Mouse (Mus musculus) forebrain, embryonic 16.5 days (tissue): ENCODE measurements around the gene Evpl. TPM values are rescaled to one million over a fixed set of nuclear protein-coding genes. Genes with fewer than 3 reads are reported as not detected.

Experiments
- ATAC-seq: fragments of 200-750 bp; cut with Nextera tagmentation; 2 replicates; pipeline ENCODE4 v1.8.0; 2017; ENCODE audit warnings: mild to moderate bottlenecking, moderate library complexity
- H3K27ac ChIP-seq: fragments of 300-500 bp; sonication (generic); 2 replicates; pipeline ENCODE4 v1.5.1; 2014; ENCODE audit warnings: low read length, control low read depth
- H3K27me3 ChIP-seq: fragments of 300-500 bp; sonication (generic); replicated peaks from 2 replicates; pipeline ENCODE4 v1.6.1; 2014; ENCODE audit warnings: low read length; ENCODE audit not compliant: control insufficient read depth, insufficient read depth
- H3K36me3 ChIP-seq: fragments of 300-500 bp; sonication (generic); 2 replicates; pipeline ENCODE4 v1.6.1; 2014; ENCODE audit not compliant: control insufficient read depth, insufficient read depth
- H3K4me1 ChIP-seq: fragments of 300-500 bp; sonication (generic); replicated peaks from 2 replicates; pipeline ENCODE4 v1.6.1; 2014; ENCODE audit warnings: low read length; ENCODE audit not compliant: control insufficient read depth, insufficient read depth
- H3K4me2 ChIP-seq: fragments of 300-500 bp; sonication (generic); 2 replicates; pipeline ENCODE4 v1.6.1; 2014; ENCODE audit warnings: mild to moderate bottlenecking, low read length, control low read depth
- H3K4me3 ChIP-seq: fragments of 300-500 bp; sonication (generic); replicated peaks from 2 replicates; pipeline ENCODE4 v1.5.1; 2014; ENCODE audit warnings: mild to moderate bottlenecking, low read length, control low read depth
- H3K9ac ChIP-seq: fragments of 300-500 bp; sonication (generic); replicated peaks from 2 replicates; pipeline ENCODE4 v1.6.1; 2014; ENCODE audit warnings: low read depth, low read length, control low read depth
- H3K9me3 ChIP-seq: fragments of 300-500 bp; sonication (generic); 2 replicates; pipeline ENCODE4 v1.6.1; 2016; ENCODE audit warnings: low read length; ENCODE audit not compliant: control insufficient read depth
- WGBS: fragments of 180-500 bp; shearing (Covaris S2); extraction: QIAGEN DNeasy Blood & Tissue Kit; methylation state at CpG from one replicate; pipeline ENCODE4 v1.1.7; 2014; 5-methylcytosine and 5-hydroxymethylcytosine counted together
- polyA plus RNA-seq: library from polyadenylated mRNA; unstranded; fragments of >200 nt; fragmentation: Nextera tagmentation; extraction: Ambion mirVana; gene quantifications from 2 replicates; pipeline ENCODE4 v1.2.1, GENCODE M21; 2015

Gene Evpl
- polyA plus RNA-seq, 1 experiment from 2014 or later, result 0.39 TPM

DNA sequence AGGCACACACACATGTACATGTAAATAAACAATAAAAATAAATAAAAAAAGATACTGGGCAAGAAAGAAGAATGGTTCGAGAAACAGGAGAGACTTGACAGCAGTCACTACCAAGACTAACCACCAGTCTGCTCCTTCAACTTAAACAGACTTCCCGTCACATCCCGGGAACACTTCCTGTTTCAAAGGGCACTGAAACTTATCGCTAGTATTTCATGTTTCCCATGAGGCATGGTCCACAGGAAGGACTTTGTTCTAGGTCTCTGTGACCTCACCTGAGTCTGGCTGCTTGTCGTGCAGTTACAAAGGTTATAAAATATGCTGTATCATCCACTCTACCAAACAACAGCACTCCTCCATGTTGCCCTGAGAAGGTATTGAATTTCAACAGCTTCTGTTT lies 42.6 kb downstream of the Evpl start:
- Histone ChIP-seq H3K27ac (no peak overlapping the region), H3K36me3 (peaks cover 11% of the 10 kb centered on the region), H3K9ac (no peak overlapping the region), H3K9me3 (no peaks in the 10 kb centered on the region), H3K4me3 (no peak overlapping the region), H3K4me2 (no peak overlapping the region), H3K4me1 (peaks cover 13% of the 10 kb centered on the region), H3K27me3 (no peaks in the 10 kb centered on the region)
- WGBS, result 86% methylated on average over 5 of the region's 5 CpGs
- ATAC-seq, result no peak

DNA sequence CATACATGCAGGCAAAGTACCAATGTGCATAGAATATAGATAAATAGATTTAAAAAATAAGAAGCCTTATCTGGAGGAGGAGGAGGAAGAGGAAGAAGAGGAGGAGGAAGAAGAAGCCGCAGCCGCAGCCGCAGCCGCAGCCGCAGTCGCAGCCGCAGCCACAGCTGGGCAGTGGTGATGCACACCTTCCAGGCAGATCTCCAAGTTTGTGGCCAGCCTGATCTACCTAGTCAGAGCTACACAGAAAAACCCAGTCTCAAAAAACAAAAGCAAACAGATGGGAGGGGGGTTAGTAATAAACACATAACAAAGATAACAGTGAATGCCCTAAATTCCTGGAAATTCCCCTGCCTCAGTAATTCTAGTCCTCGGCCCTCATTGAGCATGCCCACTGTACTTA lies 43.3 kb downstream of the Evpl start:
- Histone ChIP-seq H3K4me1 (peaks cover 12% of the 10 kb centered on the region), H3K9me3 (no peaks in the 10 kb centered on the region), H3K4me3 (no peak overlapping the region), H3K27me3 (no peaks in the 10 kb centered on the region), H3K27ac (no peak overlapping the region), H3K36me3 (peaks cover 11% of the 10 kb centered on the region), H3K9ac (no peak overlapping the region), H3K4me2 (no peak overlapping the region)
- no peak for ATAC-seq
- 97% methylated on average over 8 of the region's 8 CpGs for WGBS

DNA sequence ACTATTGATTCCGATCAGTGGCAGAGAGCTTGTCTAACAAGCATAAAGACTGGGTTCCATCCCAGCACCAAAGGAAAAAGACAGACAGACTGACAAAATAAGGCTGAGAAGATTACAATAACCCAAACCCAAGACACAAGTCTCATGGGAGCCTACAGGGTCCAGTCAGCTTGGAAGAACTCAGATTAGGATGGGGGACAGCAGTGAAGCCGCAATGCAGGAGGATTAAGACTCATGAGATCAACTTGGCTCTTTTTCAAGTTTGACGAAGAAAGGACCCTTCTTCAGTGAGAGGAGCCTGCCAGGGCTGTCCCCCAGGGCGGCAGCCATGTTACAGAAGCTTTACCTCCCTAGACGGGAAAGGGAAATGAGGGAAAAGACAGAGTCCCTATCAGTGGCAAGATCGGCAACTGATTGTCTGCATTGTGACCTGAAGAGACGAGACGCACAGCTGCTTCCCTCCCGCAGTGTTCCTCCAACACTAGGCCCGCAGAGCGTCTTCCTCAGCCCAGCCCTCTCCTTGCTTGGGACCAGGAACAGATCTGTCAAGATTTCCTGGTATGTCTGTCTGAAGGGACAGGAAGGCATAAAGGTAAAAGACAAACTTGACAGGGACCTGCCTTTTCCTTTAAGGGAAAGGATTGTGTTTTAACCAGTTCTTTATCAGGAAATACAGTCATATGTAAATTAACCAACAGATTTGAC lies 50.5 kb downstream of the Evpl start:
- Histone ChIP-seq H3K4me2 (no peak overlapping the region), H3K36me3 (peaks cover 11% of the 10 kb centered on the region), H3K27me3 (no peaks in the 10 kb centered on the region), H3K4me1 (peaks cover 9% of the 10 kb centered on the region), H3K27ac (no peak overlapping the region), H3K4me3 (no peak overlapping the region), H3K9ac (no peak overlapping the region; the same call in 1 of the 2 replicates), H3K9me3 (no peaks in the 10 kb centered on the region)
- ATAC-seq, result no peak
- WGBS, result 37% methylated on average over 11 of the region's 11 CpGs

DNA sequence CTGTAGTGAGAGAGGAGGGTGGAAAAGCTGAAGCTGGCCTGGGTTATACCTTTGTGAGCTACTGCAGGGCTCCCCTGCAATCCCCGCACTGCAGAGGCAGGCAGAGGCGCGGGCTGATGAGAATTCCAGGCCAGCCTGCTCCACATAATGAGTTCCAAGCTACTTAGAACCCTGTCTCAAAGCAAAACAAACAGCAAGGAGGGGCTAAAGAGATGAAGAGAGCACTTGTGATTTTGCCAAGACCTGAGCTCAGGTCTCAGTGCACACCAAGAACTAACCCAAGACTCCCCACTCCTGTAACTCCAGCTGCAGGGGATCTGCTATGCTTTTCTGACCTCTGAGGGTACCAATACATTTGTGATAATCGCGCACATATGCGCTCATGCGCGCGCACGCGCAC lies 51.5 kb downstream of the Evpl start:
- no peaks in the 10 kb centered on the region for H3K9me3 ChIP-seq
- H3K4me1 ChIP-seq, result peaks cover 9% of the 10 kb centered on the region
- no peak overlapping the region for H3K4me3 ChIP-seq
- no peaks in the 10 kb centered on the region for H3K27me3 ChIP-seq
- no peak for ATAC-seq
- H3K9ac ChIP-seq, result no peak overlapping the region
- H3K36me3 ChIP-seq, result peaks cover 10% of the 10 kb centered on the region
- no peak overlapping the region for H3K27ac ChIP-seq
- H3K4me2 ChIP-seq, result no peak overlapping the region
- WGBS, result 85% methylated on average over 11 of the region's 11 CpGs

DNA sequence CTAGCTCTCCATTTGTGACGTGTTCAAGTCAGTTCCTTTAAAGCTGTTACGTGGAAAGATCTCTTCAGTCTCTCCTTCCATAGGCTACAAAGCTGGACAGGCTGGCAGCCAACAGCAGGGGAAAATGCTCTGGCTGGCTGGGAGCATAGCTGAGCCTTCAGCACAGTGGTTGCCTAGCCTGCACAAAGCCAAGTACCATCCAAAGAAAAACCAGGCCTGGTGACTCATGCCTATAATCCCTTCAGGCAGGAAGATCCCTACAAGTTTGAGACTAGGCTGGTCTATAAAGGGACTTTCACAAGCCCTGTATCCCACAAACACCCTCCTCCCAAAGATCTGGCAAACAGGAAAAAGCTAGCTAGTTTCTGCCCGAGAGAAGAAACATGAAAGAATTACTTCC lies 52.0 kb downstream of the Evpl start:
- H3K9me3 ChIP-seq, result no peaks in the 10 kb centered on the region
- H3K9ac ChIP-seq, result no peak overlapping the region
- no peak overlapping the region for H3K27ac ChIP-seq
- 71% methylated on average over 3 of the region's 3 CpGs for WGBS
- peaks cover 9% of the 10 kb centered on the region for H3K4me1 ChIP-seq
- no peak for ATAC-seq
- H3K4me3 ChIP-seq, result no peak overlapping the region
- no peaks in the 10 kb centered on the region for H3K27me3 ChIP-seq
- peaks cover 5% of the 10 kb centered on the region; the same call in 1 of the 2 replicates for H3K36me3 ChIP-seq
- no peak overlapping the region for H3K4me2 ChIP-seq

DNA sequence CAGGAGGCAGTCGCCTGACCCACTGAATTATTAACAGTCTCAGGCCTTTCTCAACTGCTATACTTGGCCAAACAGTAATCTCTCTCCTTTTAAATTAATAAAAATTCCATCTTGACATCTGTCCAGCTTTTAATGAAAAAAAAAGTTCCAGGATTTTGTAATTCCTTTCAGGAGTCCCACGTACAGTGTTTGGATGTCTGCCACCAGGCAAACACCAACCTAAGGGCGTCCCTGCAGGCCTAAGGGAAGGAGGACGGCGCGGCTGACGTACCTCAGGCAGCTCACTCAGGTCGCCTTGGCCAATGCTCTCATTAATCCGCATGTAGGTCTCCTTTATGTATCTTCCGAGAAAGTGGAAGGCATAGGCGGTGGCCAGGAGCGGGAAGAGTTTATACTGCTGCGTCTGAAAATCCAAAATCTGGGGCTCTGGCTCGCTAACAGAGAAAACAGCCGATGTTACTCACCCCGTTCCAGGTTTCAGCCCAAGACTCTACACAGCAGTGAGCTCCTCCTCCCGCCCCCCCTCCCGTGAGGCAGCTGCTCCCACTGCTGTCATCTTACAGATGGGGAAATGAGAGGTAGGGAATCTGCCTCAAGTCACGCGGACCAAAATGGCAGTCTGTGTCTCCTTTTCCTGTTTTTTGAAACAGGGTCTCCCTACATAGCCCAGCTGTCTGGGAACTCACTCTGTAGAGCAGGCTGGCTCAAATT lies 59.3 kb downstream of the Evpl start:
- no peak for ATAC-seq
- Histone ChIP-seq H3K4me2 (no peak overlapping the region), H3K9me3 (no peaks in the 10 kb centered on the region), H3K36me3 (peaks cover 33% of the 10 kb centered on the region), H3K4me1 (no peaks in the 10 kb centered on the region), H3K4me3 (no peak overlapping the region), H3K9ac (no peak overlapping the region), H3K27ac (no peak overlapping the region), H3K27me3 (no peaks in the 10 kb centered on the region)
- WGBS, result 86% methylated on average over 20 of the region's 20 CpGs

DNA sequence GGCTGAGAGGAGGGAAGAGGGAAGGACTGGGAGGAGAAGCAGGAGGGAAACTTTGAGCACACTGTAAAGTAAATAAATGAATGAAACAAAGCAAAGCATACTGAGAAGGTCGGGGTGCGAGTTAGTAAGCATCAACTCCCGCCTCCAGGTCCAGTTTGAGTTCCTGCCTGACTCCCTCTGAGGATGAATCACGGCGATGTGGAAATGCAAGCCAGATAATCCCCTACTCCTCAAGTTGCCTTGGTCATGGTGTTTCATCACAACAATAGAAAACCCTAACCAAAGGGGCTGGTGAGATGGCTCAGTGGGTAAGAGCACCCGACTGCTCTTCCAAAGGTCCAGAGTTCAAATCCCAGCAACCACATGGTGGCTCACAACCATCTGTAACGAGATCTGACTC lies 61.9 kb downstream of the Evpl start:
- peaks cover 52% of the 10 kb centered on the region for H3K36me3 ChIP-seq
- no peak overlapping the region for H3K4me3 ChIP-seq
- H3K9me3 ChIP-seq, result no peaks in the 10 kb centered on the region
- H3K4me2 ChIP-seq, result no peak overlapping the region
- no peaks in the 10 kb centered on the region for H3K4me1 ChIP-seq
- WGBS, result 83% methylated on average over 7 of the region's 7 CpGs
- ATAC-seq, result no peak
- no peak overlapping the region for H3K9ac ChIP-seq
- H3K27me3 ChIP-seq, result no peaks in the 10 kb centered on the region
- H3K27ac ChIP-seq, result no peak overlapping the region

DNA sequence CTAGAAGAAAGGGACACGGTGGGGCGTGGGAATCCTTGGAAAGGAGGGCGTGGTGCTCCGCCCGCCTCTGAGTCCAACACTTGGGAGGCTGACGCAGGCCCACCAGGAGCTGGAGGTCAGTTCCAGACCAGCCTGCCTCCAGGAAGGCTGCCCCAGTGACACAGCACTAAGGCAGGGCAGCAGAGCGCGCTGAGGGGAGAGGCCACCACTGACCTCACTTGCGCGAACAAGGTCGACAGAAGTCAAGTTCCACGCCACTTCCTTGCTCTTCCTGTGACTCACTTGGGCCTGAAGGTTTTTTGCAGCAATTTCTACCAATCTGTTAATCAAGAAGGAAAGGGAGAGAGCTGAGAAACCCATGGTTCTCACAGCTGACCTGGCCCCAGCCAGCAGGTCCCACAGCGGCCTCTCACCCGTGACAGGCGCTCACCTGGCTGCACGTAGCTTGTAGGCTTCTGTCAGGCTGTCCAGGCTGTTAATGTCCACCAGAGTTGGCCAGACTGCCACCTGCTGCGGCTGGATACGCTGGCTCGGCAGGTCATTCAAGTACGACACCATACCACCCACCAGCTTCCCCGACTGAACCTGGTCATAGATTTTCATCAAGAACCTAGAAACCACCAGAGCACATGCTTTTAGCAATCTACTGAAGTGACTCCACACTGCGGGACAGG lies 63.0 kb downstream of the Evpl start:
- Histone ChIP-seq H3K9ac (no peak overlapping the region), H3K4me2 (no peak overlapping the region), H3K36me3 (peaks cover 48% of the 10 kb centered on the region), H3K4me1 (no peaks in the 10 kb centered on the region), H3K4me3 (no peak overlapping the region), H3K27ac (no peak overlapping the region), H3K9me3 (no peaks in the 10 kb centered on the region), H3K27me3 (no peaks in the 10 kb centered on the region)
- ATAC-seq, result no peak
- 94% methylated on average over 22 of the region's 22 CpGs for WGBS

DNA sequence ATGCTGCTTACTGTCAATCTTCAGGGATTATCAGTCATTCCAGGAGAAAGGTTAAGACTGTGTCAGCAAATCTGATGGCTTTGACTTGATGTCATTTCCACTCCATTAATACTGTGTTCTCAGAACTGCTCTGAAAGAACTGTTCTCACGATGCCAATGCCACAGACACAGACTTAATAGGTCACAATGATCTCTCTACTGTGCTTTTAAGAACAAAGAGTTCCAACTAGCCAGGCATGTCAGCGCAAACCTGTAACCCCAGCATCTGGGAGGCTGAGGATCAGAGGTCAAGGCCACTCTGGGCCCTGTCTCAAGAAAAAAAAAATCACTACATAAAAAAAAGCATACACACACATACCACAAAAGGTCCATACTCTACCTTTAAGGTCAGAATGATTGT lies 65.9 kb downstream of the Evpl start:
- Histone ChIP-seq H3K9me3 (no peaks in the 10 kb centered on the region), H3K4me2 (no peak overlapping the region), H3K4me1 (peaks cover 7% of the 10 kb centered on the region), H3K27me3 (no peaks in the 10 kb centered on the region), H3K4me3 (no peak overlapping the region), H3K9ac (no peak overlapping the region), H3K36me3 (peaks cover 32% of the 10 kb centered on the region), H3K27ac (peak overlapping the region; percentile 23; the same call in 1 of the 2 replicates)
- WGBS, result 90% methylated on average over 2 of the region's 2 CpGs
- ATAC-seq, result no peak
